Mouse (Mus musculus): ENCODE results near the gene Morc3.

Gene Morc3

GRCm38 (mm10) chr16:93831627-93832395 is at the start of gene Morc3:
Gene Morc3 (plus strand): TSS chr16:93832121.
- peak; percentile 98 for DNase-seq (ENCODE audit: low read depth)

- no peak for DNase-seq (ENCODE audit: low read depth)
These were observed 47.7 kb upstream of the Morc3 start for GRCm38 (mm10) chr16:93784175-93784574.

- DNase-seq (ENCODE audit: low read depth), result no peak
These were observed 46.1 kb upstream of the Morc3 start for GRCm38 (mm10) chr16:93785805-93786204.

- no peak for DNase-seq (ENCODE audit: low read depth)
These were observed 43.5 kb upstream of the Morc3 start for GRCm38 (mm10) chr16:93788388-93788787.

GRCm38 (mm10) chr16:93788881-93789280 is 43.0 kb upstream of the Morc3 start:
- DNase-seq (ENCODE audit: low read depth), result no peak

- no peak for DNase-seq (ENCODE audit: low read depth)
These were observed 41.8 kb upstream of the Morc3 start for GRCm38 (mm10) chr16:93789971-93790755.

- DNase-seq (ENCODE audit: low read depth), result no peak
These were observed 38.8 kb upstream of the Morc3 start for GRCm38 (mm10) chr16:93792981-93793630.

GRCm38 (mm10) chr16:93794845-93795244 is 37.1 kb upstream of the Morc3 start:
- DNase-seq (ENCODE audit: low read depth), result no peak

GRCm38 (mm10) chr16:93795391-93795790 is 36.5 kb upstream of the Morc3 start:
- no peak for DNase-seq (ENCODE audit: low read depth)

GRCm38 (mm10) chr16:93797021-93797840 is 34.7 kb upstream of the Morc3 start:
- peak; percentile 45 for DNase-seq (ENCODE audit: low read depth)

GRCm38 (mm10) chr16:93797841-93798492 is 34.0 kb upstream of the Morc3 start:
- no peak for DNase-seq (ENCODE audit: low read depth)

GRCm38 (mm10) chr16:93798623-93799022 is 33.3 kb upstream of the Morc3 start:
- DNase-seq (ENCODE audit: low read depth), result no peak

- no peak for DNase-seq (ENCODE audit: low read depth)
These were observed 32.9 kb upstream of the Morc3 start for GRCm38 (mm10) chr16:93799071-93799470.

GRCm38 (mm10) chr16:93799936-93800335 is 32.0 kb upstream of the Morc3 start:
- no peak for DNase-seq (ENCODE audit: low read depth)

GRCm38 (mm10) chr16:93807167-93807566 is 24.8 kb upstream of the Morc3 start:
- no peak for DNase-seq (ENCODE audit: low read depth)

- DNase-seq (ENCODE audit: low read depth), result peak; percentile 80
These were observed 23.9 kb upstream of the Morc3 start for GRCm38 (mm10) chr16:93807961-93808554.

- DNase-seq (ENCODE audit: low read depth), result no peak
These were observed 15.8 kb upstream of the Morc3 start for GRCm38 (mm10) chr16:93815856-93816736.

- no peak for DNase-seq (ENCODE audit: low read depth)
These were observed 15.1 kb upstream of the Morc3 start for GRCm38 (mm10) chr16:93816861-93817260.

GRCm38 (mm10) chr16:93817371-93817770 is 14.6 kb upstream of the Morc3 start:
- DNase-seq (ENCODE audit: low read depth), result no peak
